Mouse (Mus musculus): ENCODE data around the gene Syne3.

GRCm38 (mm10) chr12:104896640-104897039 lies 113.0 kb downstream of the Syne3 start:
- no peak for TF ChIP-seq POLR2A (IDR thresholded peaks at IDR 0.05; ENCODE audit: control insufficient read depth, extremely low read depth, insufficient read depth, low read length, poor library complexity)
- no peak for TF ChIP-seq CTCF (IDR thresholded peaks at IDR 0.05; ENCODE audit: borderline replicate concordance, control insufficient read depth, extremely low read depth, insufficient read depth, low read length, poor library complexity)

All from thymus, adult 2 months (tissue).